In the genomic region with DNA sequence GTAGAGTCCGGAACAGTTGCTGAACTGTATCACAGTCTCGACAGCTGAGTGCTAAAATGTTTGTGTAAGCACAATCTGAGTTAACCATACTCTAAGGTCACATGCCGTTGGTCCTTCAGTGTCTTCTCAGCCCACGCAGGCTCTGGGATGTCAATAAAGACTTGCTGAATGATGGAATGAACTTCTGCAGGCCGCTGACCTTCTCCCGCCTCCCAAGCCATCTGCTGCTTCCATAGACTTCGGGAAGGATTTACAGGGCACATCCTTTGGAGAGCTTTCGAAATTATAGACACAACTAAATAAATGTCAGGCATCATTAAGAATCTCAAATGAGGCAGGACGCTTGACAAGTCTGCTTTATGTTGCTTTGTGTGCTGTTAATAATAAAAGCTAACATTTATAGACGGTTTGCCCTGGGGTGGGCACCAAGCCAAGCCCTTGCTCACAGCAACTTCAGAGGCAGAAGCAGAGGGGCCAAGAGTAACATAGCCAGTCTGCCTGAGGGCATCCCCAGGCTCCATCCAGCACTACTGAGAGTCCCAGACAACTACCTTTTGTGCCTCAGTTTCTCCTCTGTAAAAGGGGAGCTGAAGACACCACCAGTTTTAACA, we compare ENCODE assay signal across 14 mouse cellular contexts. TPM values are rescaled to one million over a fixed set of nuclear protein-coding genes. Genes with fewer than 3 reads are reported as not detected.
DNase-seq lines count a peak whose midpoint lies in the region; ATAC-seq lines count a peak whose summit lies in the region.
"Had no signal": no experiment of that assay in that cellular context is flagged by ENCODE, and none has a peak within 500 bp of the region (broad histone marks: within the 10 kb centered on the region; RNA-seq: fewer than 3 reads in every experiment).

No protein-coding gene starts in this region.

- peaks cover 22% of the 10 kb centered on the region for H3K4me1 ChIP-seq in kidney, embryonic 15.5 days
- H3K4me1 ChIP-seq in neural tube, embryonic 15.5 days, result peaks cover 5% of the 10 kb centered on the region; the same call in 1 of the 2 replicates

- no peaks in the 10 kb centered on the region for H3K27me3 ChIP-seq in kidney, embryonic 15.5 days
- H3K27me3 ChIP-seq in neural tube, embryonic 15.5 days (replicated peaks), result no peaks in the 10 kb centered on the region
- H3K27me3 ChIP-seq: limb, embryonic 15.5 days had no signal

- no peak overlapping the region for H3K4me2 ChIP-seq in kidney, embryonic 15.5 days
- H3K4me2 ChIP-seq in neural tube, embryonic 15.5 days, result no peak overlapping the region
- H3K4me2 ChIP-seq: limb, embryonic 15.5 days had no signal

- no peaks in the 10 kb centered on the region for H3K36me3 ChIP-seq in kidney, embryonic 15.5 days
- no peaks in the 10 kb centered on the region for H3K36me3 ChIP-seq in neural tube, embryonic 15.5 days
- H3K36me3 ChIP-seq: hindbrain, embryonic 10.5 days; limb, embryonic 15.5 days had no signal

- no peaks in the 10 kb centered on the region for H3K9me3 ChIP-seq in kidney, embryonic 15.5 days (replicated peaks)
- no peaks in the 10 kb centered on the region for H3K9me3 ChIP-seq in neural tube, embryonic 15.5 days (replicated peaks)
- H3K9me3 ChIP-seq: hindbrain, embryonic 10.5 days; limb, embryonic 15.5 days had no signal

- H3K9ac ChIP-seq in kidney, embryonic 15.5 days, result no peak overlapping the region
- no peak overlapping the region for H3K9ac ChIP-seq in neural tube, embryonic 15.5 days (replicated peaks)
- H3K9ac ChIP-seq: limb, embryonic 15.5 days had no signal

- WGBS in kidney, embryonic 15.5 days, result 20% methylated on average over 10 of the region's 10 CpGs
- WGBS in neural tube, embryonic 15.5 days, result 36% methylated on average over 10 of the region's 10 CpGs

- H3K27ac ChIP-seq in kidney, embryonic 15.5 days, result peak overlapping the region; percentile 13; the same call in 1 of the 2 replicates
- H3K27ac ChIP-seq in neural tube, embryonic 15.5 days (replicated peaks), result peak overlapping the region; percentile 8; the same call in 1 of the 2 replicates
- H3K27ac ChIP-seq: hindbrain, embryonic 10.5 days; limb, embryonic 15.5 days had no signal

- no peak overlapping the region for H3K4me3 ChIP-seq in kidney, embryonic 15.5 days (replicated peaks)
- H3K4me3 ChIP-seq in neural tube, embryonic 15.5 days (replicated peaks), result no peak overlapping the region
- H3K4me3 ChIP-seq: erythroblast, embryonic 14.5 days; hindbrain, embryonic 10.5 days; limb, embryonic 15.5 days had no signal

- 0 out of 2 replicates have a peak, but pooled peaks have one; percentile 22 for ATAC-seq in kidney, embryonic 15.5 days (replicated peaks; ENCODE audit: low FRiP score)
- no peak for ATAC-seq in neural tube, embryonic 15.5 days (ENCODE audit: low FRiP score)

- DNase-seq in adrenal gland, postnatal 14 days, result peak; percentile 21
- DNase-seq in adrenal gland, adult 8-10 months, result no peak
- no peak for DNase-seq in kidney, adult 11 months
- DNase-seq in neural tube, embryonic 10.5 days (ENCODE audit: extremely low spot score, low spot score), result no peak
- peak; percentile 43 for DNase-seq in mesoderm, embryonic 11.5 days (ENCODE audit: low read depth, low spot score)
- DNase-seq in MN1 (ENCODE audit: low spot score), result no peak
- DNase-seq: adrenal gland, postnatal 25 days; lung, adult 18-20 months had no signal

RNA-seq across cellular contexts. Expression of a gene that starts 13.4 kb away (rescaled TPM):
- 1.3 and 1.9 TPM in 2 replicates for total RNA-seq in adrenal gland, postnatal 14 days (2021)
- total RNA-seq in adrenal gland, adult 8-10 months (2022), result 1 to 10 TPM; 2.1 to 3.3 (median 2.3) TPM
- 1.2 and 1.4 TPM in 2 replicates for polyA plus RNA-seq in kidney, embryonic 15.5 days (2015; fragmentation: Nextera tagmentation; extraction: Ambion mirVana)
- polyA plus RNA-seq in neural tube, embryonic 15.5 days (2015; fragmentation: Nextera tagmentation; extraction: Ambion mirVana), result 0.81 and 1.5 TPM in 2 replicates
- total RNA-seq: megakaryocyte-erythroid progenitor cell, adult 5-6 weeks had no signal
- polyA plus RNA-seq: erythroblast, embryonic 14.5 days had no signal

Comparison
In these comparisons a context has a peak if more than half of its experiments do, and no peak if none do; other contexts are left out.
1. DNase-seq: peak in adrenal gland, postnatal 14 days (single experiment) and mesoderm, embryonic 11.5 days (single experiment); none in adrenal gland, adult 8-10 months (single experiment), kidney, adult 11 months (single experiment), neural tube, embryonic 10.5 days (single experiment) and MN1 (single experiment).